Mouse (Mus musculus): Measurements from ENCODE around the gene Tmod1. TPM values are rescaled to one million over a fixed set of nuclear protein-coding genes. Genes with fewer than 3 reads are reported as not detected.

The Tmod1 gene
- total RNA-seq, 2 experiments from 2014 or later = 0.04 to 0.10 TPM

DNA sequence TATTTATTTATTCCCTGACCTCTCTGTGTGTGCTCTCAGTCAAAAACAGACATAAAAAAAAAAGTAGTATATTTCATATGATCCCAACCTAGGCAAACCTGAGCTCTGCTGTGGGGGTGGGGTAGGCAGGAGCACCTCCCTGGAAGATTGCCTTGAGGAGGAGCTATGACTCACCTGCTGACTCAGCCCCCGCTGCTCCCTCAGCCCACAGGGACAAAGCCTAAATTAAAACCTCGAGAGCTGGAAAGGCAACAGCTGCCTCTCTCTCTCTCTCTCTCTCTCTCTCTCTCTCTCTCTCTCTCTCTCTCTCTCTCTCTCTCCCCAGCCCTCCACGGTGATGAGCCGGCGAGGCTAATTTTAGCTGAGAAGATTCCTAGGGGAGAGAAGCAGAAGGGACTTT, 49.1 kb downstream of the Tmod1 start:
- no peak for ATAC-seq (replicated peaks; ENCODE audit: poor library complexity)

DNA sequence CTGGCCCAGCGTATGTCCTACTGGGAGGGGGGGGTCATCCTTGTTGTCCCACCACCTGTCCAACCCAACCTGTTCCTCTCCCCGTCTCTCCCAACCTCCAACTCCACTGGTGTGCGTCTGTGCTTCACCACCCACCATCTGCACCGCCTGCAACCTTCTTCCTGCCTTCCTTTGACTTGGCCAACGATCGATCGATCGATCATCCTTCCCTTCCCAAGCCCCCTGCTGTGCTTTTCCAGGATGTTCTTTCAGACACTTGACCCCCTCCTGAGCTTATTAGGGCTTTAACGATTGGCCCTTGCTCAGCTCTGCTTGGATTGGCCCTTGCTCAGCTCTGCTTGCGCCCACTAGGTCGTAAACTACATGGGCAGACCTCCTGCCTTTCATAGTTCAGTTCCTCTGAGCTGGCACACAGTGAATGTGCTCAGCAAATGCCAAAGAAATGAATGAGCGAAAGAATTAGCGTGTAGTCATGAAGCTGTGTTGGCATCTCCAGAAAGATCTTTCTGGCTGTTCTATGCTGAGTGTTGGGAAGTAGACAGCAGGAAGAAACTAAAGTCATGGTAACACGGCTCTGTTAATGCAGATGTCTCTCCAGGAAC, 50.9 kb downstream of the Tmod1 start:
- ATAC-seq (replicated peaks; ENCODE audit: poor library complexity) = no peak

GRCm38 (mm10) chr4:46092429-46093076, 53.8 kb downstream of the Tmod1 start:
- no peak for ATAC-seq (replicated peaks; ENCODE audit: poor library complexity)

DNA sequence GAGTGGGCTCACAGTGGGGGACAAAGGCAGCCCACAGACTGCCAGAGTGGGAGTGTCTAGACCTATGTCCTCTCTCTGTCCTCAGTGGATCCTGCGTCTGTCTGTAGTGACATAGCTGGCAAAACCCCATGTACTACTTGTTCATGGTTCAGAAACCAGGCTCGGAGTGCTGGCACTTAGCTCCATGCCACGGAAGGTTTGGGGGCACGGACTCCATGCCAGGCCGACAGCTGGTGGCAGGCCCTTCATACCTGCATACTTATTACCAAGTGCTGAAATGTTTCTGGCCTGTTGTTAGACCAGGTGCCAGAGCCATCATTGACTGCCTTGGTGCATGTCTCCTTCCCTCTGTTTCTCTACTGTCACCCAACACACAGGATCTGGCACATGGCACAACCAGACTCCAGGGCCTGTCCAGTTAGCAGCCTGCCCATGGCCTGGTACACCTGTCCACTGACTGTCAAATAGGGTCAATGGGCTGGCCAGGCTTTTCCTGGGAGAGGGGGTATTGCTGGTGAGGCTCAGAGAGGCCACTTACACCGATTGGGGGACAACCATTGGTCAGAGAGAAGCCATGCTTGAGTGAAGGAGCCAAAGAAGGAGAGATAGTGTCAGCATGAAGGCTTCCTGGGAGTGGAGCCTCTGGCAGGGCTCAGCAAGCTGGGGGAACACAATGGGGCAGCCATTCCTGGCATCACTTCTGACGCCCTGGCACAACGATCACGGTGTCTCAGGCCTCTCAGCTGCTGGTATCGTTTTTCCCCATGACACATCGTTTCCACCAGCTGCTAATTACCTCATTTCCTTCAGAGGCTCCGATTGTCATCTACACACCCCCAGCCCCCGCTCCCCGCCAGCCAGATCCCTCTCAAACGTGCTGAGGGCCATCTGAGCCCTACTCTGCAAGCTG, 56.4 kb downstream of the Tmod1 start:
- ATAC-seq (replicated peaks; ENCODE audit: poor library complexity) = no peak

DNA sequence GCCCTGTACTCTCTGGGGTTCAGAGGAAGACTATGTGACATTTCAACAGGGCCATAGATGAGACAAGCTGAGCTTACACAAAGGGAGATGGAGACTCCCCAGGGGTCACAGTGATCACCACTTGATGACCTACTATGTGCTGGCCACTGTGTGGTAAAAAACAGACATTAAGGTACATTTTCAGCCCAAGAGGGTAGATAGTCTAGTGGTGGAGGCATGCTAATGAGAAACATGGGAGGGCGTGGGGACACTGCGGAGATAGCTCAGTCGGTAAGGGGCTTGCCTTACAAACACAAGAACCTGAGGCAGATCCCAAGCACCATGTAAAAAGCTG, 57.1 kb downstream of the Tmod1 start:
- ATAC-seq (replicated peaks; ENCODE audit: poor library complexity) = no peak

DNA sequence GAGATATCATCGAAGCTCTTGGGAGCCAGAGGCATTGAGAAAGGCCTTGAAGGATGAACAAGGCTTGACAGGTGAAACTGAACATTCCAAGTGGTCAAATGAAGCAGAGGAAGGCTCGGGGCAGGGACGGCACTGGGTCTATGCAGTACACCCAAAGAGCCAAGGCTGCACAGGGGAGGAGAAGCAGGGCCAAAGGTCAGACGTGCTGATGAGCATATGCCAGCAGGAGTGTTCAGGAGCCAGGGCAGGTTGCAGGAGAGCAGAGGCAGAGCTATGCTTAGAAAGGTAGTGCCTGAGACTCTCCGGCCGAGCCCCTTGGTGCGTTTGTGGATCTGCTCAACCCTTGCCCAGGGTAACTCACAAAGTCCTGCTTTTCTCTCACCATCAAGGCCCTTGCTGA, 57.8 kb downstream of the Tmod1 start:
- ATAC-seq (replicated peaks; ENCODE audit: poor library complexity) = no peak

- ATAC-seq (replicated peaks; ENCODE audit: poor library complexity) = no peak
Measured at GRCm38 (mm10) chr4:46097591-46097990, 58.9 kb downstream of the Tmod1 start.

GRCm38 (mm10) chr4:46099132-46099531, 60.4 kb downstream of the Tmod1 start:
- no peak for ATAC-seq (replicated peaks; ENCODE audit: poor library complexity)

DNA sequence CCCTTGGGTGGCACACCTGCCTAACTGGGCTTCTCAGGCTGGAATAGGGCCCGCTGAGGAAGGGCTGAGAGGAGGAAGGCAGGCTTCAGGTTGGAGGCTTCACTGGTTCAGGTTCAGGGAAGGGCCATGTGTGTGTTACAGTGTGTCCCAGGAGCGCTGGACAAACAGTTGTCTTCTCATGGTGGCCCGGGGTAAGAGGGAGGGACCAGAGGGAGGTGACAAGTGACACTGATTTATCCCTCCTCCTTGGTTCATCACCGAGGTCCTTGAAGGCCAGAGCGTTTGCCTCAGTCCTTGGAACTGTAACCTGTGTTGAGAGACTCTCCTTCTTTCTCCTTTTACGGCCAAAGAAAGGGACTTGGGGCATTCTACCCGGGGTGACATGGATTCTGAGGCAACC, 61.8 kb downstream of the Tmod1 start:
- ATAC-seq (replicated peaks; ENCODE audit: poor library complexity) = no peak

GRCm38 (mm10) chr4:46101211-46101711, 62.5 kb downstream of the Tmod1 start:
- ATAC-seq (replicated peaks; ENCODE audit: poor library complexity) = no peak

DNA sequence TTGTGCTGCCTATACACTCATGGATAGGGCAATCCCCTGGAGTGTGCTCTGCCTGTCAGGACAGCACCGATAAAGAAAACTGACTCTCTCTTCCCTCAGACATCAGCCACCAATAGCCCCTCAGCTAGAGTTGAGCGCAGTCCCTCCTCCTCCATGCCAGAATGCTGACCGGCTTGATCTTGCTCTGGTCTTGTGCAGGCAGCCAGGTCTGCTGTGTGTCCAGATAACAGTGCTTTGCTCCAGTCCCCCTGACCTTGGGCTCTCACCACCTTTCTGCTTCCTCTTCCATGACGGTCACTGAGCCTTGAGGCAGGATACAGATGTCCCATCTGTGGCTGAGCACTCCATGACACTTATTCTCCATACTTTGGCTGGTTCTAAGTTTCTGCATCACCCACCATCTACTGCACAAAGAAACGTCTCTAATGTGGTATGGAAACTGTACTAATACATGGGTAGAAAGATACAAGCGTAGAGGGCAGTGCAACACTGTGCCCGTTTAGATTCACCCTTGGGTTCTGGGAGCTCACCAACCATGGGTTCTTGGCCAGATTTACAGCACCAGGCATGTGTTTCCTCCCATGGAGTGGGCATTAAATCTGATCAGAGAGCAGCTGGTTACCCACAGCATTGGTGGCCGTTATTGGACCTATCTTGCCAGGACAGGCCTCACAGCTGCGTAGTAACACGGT, 63.5 kb downstream of the Tmod1 start:
- no peak for ATAC-seq (replicated peaks; ENCODE audit: poor library complexity)

DNA sequence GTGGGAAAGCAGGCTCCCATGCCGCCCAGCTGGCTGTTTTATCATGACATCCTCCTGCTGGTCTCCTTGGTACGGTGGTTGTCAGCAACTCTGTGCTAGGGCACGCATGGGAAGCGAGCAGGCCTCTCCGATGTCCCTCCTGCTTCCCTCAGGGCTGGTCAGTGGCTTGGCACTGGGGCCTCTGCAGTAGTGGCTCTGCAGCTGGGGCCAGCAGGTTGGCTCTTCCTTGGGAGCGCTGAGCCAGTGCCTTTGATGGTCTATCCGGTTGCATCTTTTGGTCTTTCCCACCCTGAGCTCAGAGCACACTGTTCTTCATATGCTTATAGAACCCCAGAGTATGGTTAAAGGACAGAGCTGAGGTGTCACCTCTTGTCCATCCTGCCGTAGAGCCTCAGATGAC, 71.3 kb downstream of the Tmod1 start:
- no peak for ATAC-seq (replicated peaks; ENCODE audit: poor library complexity)

DNA sequence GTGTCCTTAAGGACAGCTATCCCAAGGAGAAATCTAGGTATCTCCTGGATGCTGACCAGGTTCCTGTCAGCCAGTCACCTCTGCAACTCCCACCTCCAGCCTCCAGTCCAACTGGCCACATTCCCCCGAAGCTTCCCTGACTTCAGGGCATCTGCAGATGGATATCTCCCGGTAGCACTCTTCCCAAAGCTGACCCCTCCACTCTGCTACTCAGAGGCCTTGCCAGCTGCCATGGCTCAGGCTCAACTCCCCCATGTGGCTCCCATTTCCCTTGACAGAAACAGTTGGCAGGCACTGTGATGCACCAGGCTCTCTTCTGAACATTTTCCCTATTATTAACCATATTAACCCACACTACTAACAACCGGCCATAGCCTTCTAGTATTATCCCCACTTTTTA, 72.6 kb downstream of the Tmod1 start:
- no peak for ATAC-seq (replicated peaks; ENCODE audit: poor library complexity)

GRCm38 (mm10) chr4:46115308-46115707, 76.6 kb downstream of the Tmod1 start:
- ATAC-seq (replicated peaks; ENCODE audit: poor library complexity) = no peak

DNA sequence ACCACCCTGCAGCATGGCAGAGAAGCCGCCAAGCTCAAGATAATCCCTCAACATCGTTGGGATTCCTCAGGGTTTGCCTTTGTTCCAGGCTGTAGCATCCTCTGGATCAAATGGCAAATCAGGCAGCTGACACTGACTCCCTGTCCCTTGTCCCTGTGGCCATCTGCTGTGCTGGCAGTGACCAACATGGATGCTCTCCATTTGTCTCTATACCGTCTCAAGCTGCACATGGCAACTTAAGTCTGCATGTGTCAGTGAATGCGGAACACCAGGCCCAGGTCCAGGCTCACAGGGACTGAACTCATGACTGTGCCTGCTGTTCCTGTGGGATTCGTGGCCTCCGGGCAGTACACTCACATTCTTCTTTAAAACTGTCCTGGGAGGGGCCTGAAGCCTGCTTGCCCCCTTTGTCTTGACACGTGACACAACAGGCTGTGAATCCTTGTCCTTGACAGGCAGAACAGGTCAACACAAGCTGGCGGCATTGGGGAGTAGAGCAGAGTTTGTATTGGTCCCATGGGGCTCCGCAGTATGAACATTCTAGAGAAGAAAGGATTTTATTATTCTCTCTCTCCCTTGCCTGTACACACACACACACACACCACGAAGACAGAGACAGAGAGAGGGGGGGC, 77.9 kb downstream of the Tmod1 start:
- no peak for ATAC-seq (replicated peaks; ENCODE audit: poor library complexity)

DNA sequence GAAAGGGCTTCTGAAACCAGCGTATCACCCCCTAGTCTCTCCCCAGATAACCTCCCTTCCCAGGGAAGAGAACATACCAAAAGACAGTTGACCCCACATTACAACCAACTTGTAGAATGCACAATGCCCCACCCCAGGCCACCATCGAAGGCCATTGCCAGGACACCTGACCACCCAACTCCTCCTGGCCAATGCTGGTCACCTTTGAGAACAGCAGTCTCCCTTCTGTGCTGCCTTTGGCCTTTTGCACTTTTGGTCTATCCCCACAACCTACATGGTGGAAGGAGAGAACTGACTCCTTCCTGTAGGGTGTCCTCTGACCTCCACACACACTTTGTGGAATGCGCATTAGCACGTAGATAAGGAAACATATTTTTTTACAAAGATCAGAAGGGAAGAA, 78.8 kb downstream of the Tmod1 start:
- no peak for ATAC-seq (replicated peaks; ENCODE audit: poor library complexity)

DNA sequence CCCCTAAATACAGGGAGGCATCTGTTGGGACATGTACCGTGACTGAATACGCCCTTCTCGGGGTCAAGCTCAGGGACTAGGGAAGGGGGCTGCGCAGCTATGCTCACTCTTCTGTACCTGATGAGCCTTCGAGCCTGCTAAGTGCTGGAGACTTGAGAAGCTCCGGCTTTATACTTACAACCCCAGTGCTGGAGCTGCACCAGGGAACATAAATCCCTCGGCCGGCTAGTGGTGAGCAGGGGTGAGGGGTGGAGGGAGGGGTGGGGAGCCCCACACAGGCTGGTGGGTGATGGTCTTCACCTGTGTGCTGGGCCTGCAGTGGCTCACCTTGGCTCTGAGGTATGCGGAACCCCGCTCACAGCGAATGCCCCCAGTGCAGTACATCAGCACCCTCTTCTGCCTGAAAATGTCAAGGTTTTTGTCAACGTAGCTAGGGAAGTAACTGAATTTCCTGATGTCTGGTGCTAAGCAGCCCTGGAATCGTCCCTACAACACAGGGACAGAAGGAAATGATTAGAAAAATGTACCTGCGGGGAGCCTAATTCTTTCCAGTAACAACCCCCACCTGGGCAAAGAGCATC, 80.9 kb downstream of the Tmod1 start:
- no peak for ATAC-seq (replicated peaks; ENCODE audit: poor library complexity)

- ATAC-seq (replicated peaks; ENCODE audit: poor library complexity) = no peak
Measured at GRCm38 (mm10) chr4:46120767-46121166, 82.0 kb downstream of the Tmod1 start.

DNA sequence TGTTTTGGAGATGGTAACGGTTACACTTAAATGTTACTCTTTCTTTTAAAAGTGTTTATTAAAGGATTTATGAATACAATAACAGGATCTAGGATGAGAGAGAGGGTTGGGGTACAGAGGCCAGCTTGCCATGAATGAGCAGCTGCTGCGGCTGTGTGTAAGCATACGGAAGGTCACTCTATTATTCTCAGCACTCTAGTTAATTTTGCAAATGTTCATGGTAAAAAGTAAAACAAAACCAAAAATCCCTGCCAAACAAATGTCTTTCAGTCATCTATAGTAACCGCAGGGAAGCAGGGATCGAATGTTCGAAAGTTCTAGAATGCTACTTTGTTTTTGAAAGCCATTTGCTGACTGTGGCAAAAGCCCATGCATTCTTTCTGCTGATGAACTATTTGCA, 84.6 kb downstream of the Tmod1 start:
- ATAC-seq (replicated peaks; ENCODE audit: poor library complexity) = no peak

DNA sequence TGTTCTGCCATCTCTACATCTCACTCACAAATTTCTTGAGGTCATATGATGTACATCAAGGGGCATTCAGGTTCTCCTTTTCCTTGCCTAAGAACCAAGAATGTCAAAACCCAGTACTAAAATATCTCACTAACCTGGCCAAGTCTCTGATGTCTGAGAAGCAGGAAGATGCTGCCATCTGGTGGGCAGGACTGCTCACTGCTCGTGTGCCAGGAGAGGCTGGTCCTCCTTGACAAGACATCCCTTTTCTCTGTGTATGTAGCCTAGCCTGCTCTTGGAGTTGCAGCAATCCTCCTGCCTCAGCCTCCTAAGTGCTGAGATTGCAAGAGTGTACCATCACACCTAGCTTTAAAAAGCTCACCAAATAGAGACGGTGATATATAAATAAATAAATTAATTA, 87.8 kb downstream of the Tmod1 start:
- ATAC-seq (replicated peaks; ENCODE audit: poor library complexity) = peak; percentile 91

Measured in megakaryocyte progenitor cell, adult 5-6 weeks (primary cell).